Mouse (Mus musculus) intestine, embryonic 15.5 days (tissue): Measurements from ENCODE around the gene Mef2c. TPM values are rescaled to one million over a fixed set of nuclear protein-coding genes. Genes with fewer than 3 reads are reported as not detected.

ENCODE experiments used
- ATAC-seq: fragments of 200-750 bp; cut with Nextera tagmentation; 2 replicates; pipeline ENCODE4 v1.8.0; 2017; ENCODE audit warnings: moderate TSS enrichment, moderate library complexity
- H3K27ac ChIP-seq: fragments of 300-500 bp; sonication (generic); 2 replicates; pipeline ENCODE4 v1.5.1; 2015; ENCODE audit warnings: mild to moderate bottlenecking, inconsistent platforms
- H3K27me3 ChIP-seq: fragments of 300-500 bp; sonication (generic); replicated peaks from 2 replicates; pipeline ENCODE4 v1.6.1; 2015; ENCODE audit warnings: inconsistent platforms
- H3K36me3 ChIP-seq: fragments of 300-500 bp; sonication (generic); 2 replicates; pipeline ENCODE4 v1.6.1; 2015; ENCODE audit warnings: inconsistent platforms
- H3K4me1 ChIP-seq: fragments of 300-500 bp; sonication (generic); replicated peaks from 2 replicates; pipeline ENCODE4 v1.6.1; 2015; ENCODE audit warnings: inconsistent platforms
- H3K4me2 ChIP-seq: fragments of 300-500 bp; sonication (generic); replicated peaks from 2 replicates; pipeline ENCODE4 v1.6.1; 2015; ENCODE audit warnings: mild to moderate bottlenecking, inconsistent platforms
- H3K4me3 ChIP-seq: fragments of 300-500 bp; sonication (generic); replicated peaks from 2 replicates; pipeline ENCODE4 v1.5.1; 2015; ENCODE audit warnings: inconsistent platforms
- H3K9ac ChIP-seq: fragments of 300-500 bp; sonication (generic); 2 replicates; pipeline ENCODE4 v1.6.1; 2015; ENCODE audit warnings: inconsistent platforms
- H3K9me3 ChIP-seq: fragments of 300-500 bp; sonication (generic); 2 replicates; pipeline ENCODE4 v1.6.1; 2016; ENCODE audit warnings: inconsistent platforms
- WGBS: fragments of 180-500 bp; shearing (Covaris S2); methylation state at CpG from one replicate; pipeline ENCODE4 v1.1.7; 2015; 5-methylcytosine and 5-hydroxymethylcytosine counted together
- polyA plus RNA-seq: library from polyadenylated mRNA; unstranded; fragments of >200 nt; fragmentation: Nextera tagmentation; extraction: Ambion mirVana; gene quantifications from 2 replicates; pipeline ENCODE4 v1.2.1, GENCODE M21; 2015

Mef2c gene
- polyA plus RNA-seq, 1 experiment from 2014 or later, result 39.1 TPM

DNA sequence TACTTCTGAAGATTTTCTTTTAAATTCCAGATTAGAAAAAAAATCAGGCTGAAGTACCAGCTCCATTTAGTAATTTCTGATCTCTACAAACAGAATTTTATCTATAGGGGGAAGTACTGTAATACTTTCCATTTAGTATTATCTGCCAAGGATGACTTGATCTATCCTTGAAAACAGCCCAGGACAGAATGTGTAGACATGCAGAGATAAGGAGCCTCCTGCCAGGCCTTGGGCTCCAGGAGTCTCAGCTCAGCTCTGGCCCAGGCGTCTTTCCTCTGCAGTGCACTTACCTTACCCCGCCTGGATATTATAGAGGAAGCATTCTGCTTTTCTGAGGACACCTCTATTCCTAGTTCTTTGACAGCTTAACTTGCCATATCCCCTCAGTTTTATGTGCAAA is 59.4 kb downstream of the Mef2c start:
- WGBS, result 82% methylated on average over 2 of the region's 2 CpGs
- Histone ChIP-seq H3K36me3 (no peaks in the 10 kb centered on the region), H3K27me3 (no peaks in the 10 kb centered on the region), H3K4me3 (no peak overlapping the region), H3K9me3 (no peaks in the 10 kb centered on the region), H3K9ac (no peak overlapping the region), H3K4me1 (no peaks in the 10 kb centered on the region), H3K4me2 (no peak overlapping the region), H3K27ac (no peak overlapping the region)
- no peak for ATAC-seq

DNA sequence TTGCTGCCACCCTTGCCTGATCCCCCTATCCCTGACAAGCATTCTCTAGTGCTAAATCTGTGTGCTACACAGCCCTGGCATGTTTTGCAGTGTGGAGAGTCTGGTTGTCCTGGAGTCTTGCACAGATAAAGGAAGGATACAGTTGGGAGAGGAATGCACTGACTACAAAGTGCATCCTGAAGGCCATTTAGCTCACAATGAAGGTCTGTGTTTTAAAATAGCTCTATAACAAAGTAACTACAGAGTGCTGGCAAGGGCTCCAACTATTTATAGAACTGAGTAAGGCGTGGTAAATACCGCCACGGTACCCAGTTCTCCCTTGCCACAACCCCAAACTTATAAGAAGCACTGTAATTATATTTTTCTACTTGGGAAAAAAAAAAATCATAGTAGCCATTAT is 61.9 kb downstream of the Mef2c start:
- Histone ChIP-seq H3K36me3 (no peaks in the 10 kb centered on the region), H3K9me3 (no peaks in the 10 kb centered on the region), H3K9ac (no peak overlapping the region), H3K4me2 (no peak overlapping the region), H3K4me3 (no peak overlapping the region), H3K4me1 (no peaks in the 10 kb centered on the region), H3K27ac (no peak overlapping the region), H3K27me3 (no peaks in the 10 kb centered on the region)
- peak; percentile 55; the same call in 1 of the 2 replicates for ATAC-seq
- 53% methylated on average over 3 of the region's 3 CpGs for WGBS

GRCm38 (mm10) chr13:83566180-83566579 is 62.3 kb downstream of the Mef2c start:
- Histone ChIP-seq H3K4me3 (no peak overlapping the region), H3K9ac (no peak overlapping the region), H3K36me3 (no peaks in the 10 kb centered on the region), H3K27ac (no peak overlapping the region), H3K27me3 (no peaks in the 10 kb centered on the region), H3K9me3 (no peaks in the 10 kb centered on the region), H3K4me2 (no peak overlapping the region), H3K4me1 (no peaks in the 10 kb centered on the region)
- no peak for ATAC-seq
- 40% methylated on average over 4 of the region's 4 CpGs for WGBS

DNA sequence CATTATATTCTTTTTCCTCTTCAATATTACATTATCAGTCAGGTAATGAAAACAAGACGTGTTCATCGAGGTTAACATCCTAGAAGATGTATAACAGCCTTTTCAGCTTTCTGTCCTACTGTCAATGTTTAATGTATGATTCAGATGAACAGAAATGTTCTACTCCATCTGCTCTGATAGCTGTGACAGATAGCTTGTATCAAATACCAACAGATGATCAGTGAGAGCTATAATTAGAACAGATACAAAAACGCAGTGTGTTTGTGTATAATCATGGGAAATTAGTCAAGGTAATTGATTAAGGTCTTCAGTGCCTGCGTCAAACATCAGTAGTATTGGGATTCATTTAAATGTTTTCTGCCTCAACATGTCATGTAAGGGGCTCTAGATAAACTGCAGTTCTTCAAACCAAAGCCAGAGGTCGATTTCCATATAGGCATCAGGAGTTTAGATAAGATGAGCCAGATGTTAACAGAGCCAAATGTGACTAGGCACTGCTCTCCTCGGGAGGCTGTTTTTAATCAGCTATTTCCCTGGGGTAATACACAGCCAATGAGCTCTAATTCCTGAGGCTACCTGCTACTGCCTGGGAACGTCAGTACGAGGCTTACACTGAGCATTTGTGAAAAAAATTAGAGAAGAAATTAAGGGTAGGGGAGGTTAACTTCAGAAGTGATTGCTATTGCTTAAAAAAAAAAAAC is 63.1 kb downstream of the Mef2c start:
- H3K27ac ChIP-seq, result no peak overlapping the region
- WGBS, result 52% methylated on average over 8 of the region's 8 CpGs
- H3K27me3 ChIP-seq, result no peaks in the 10 kb centered on the region
- H3K36me3 ChIP-seq, result no peaks in the 10 kb centered on the region
- H3K4me1 ChIP-seq, result no peaks in the 10 kb centered on the region
- H3K9me3 ChIP-seq, result no peaks in the 10 kb centered on the region
- H3K4me2 ChIP-seq, result no peak overlapping the region
- H3K9ac ChIP-seq, result no peak overlapping the region
- ATAC-seq, result no peak
- H3K4me3 ChIP-seq, result no peak overlapping the region

GRCm38 (mm10) chr13:83567681-83568080 is 63.8 kb downstream of the Mef2c start:
- Histone ChIP-seq H3K27ac (no peak overlapping the region), H3K36me3 (no peaks in the 10 kb centered on the region), H3K4me2 (no peak overlapping the region), H3K4me1 (no peaks in the 10 kb centered on the region), H3K9me3 (no peaks in the 10 kb centered on the region), H3K27me3 (no peaks in the 10 kb centered on the region), H3K9ac (no peak overlapping the region), H3K4me3 (no peak overlapping the region)
- no peak for ATAC-seq
- WGBS, result 78% methylated on average over 3 of the region's 3 CpGs

GRCm38 (mm10) chr13:83568759-83569256 is 65.0 kb downstream of the Mef2c start:
- no peak for ATAC-seq
- H3K4me2 ChIP-seq, result no peak overlapping the region
- H3K4me3 ChIP-seq, result no peak overlapping the region
- H3K27ac ChIP-seq, result no peak overlapping the region
- H3K36me3 ChIP-seq, result no peaks in the 10 kb centered on the region
- H3K4me1 ChIP-seq, result no peaks in the 10 kb centered on the region
- WGBS, result 68% methylated on average over 11 of the region's 11 CpGs
- no peaks in the 10 kb centered on the region for H3K9me3 ChIP-seq
- no peaks in the 10 kb centered on the region for H3K27me3 ChIP-seq
- H3K9ac ChIP-seq, result no peak overlapping the region

DNA sequence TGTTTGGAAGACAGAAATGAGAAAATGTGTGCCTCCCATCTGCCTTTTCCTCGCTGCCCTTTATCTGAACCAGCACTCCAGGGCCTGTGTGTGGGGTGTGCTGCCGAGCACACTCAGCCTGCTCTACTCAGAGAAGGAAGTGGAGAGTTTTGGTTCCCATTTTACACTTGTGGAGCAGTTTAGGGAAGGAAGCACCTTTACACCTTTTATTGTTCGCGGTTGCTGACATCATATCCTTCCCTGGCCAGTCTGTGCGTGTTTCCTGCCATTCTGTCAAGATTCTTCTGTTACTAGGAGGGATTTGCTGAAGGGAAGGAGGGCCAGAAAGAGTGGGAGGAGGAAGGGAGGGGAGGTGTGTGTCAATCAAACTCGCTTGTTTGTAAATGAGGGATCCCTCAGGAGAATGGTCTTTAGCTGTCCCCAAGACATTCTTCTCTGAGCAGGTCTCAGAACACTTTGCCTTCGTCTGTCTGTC is 68.2 kb downstream of the Mef2c start:
- Histone ChIP-seq H3K9ac (no peak overlapping the region), H3K27me3 (no peaks in the 10 kb centered on the region), H3K36me3 (no peaks in the 10 kb centered on the region), H3K9me3 (no peaks in the 10 kb centered on the region), H3K27ac (no peak overlapping the region), H3K4me3 (no peak overlapping the region), H3K4me1 (no peaks in the 10 kb centered on the region), H3K4me2 (no peak overlapping the region)
- peak; percentile 66 for ATAC-seq
- 35% methylated on average over 7 of the region's 7 CpGs for WGBS

DNA sequence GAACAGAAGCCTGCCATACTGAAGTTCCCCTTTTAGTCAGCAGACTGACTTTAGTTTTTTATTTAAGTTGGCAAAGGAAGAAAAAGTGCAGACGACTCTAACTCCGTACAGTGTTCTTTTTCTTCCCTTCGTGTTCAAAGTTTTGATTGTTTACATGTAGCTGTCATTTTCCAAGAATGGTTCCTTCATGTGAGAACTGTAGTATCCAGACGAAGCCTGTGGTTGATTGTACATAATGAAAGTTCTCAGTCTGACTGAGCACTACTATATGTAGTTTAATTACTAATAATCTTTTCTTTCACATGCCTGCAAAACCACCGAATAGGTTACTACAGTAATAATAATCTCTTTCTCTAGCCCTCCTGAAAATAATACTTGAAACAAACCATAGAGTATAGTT is 68.6 kb downstream of the Mef2c start:
- Histone ChIP-seq H3K9me3 (no peaks in the 10 kb centered on the region), H3K27ac (no peak overlapping the region), H3K4me2 (no peak overlapping the region), H3K36me3 (no peaks in the 10 kb centered on the region), H3K4me3 (no peak overlapping the region), H3K4me1 (no peaks in the 10 kb centered on the region), H3K27me3 (no peaks in the 10 kb centered on the region), H3K9ac (no peak overlapping the region)
- no peak for ATAC-seq
- WGBS, result 35% methylated on average over 5 of the region's 5 CpGs

- 73% methylated on average over 4 of the region's 4 CpGs for WGBS
- no peak overlapping the region for H3K27ac ChIP-seq
- H3K36me3 ChIP-seq, result no peaks in the 10 kb centered on the region
- no peaks in the 10 kb centered on the region for H3K27me3 ChIP-seq
- no peaks in the 10 kb centered on the region for H3K9me3 ChIP-seq
- H3K9ac ChIP-seq, result no peak overlapping the region
- ATAC-seq, result no peak
- no peaks in the 10 kb centered on the region for H3K4me1 ChIP-seq
- H3K4me3 ChIP-seq, result no peak overlapping the region
- H3K4me2 ChIP-seq, result no peak overlapping the region
Observed at GRCm38 (mm10) chr13:83573327-83573726, 69.5 kb downstream of the Mef2c start.

DNA sequence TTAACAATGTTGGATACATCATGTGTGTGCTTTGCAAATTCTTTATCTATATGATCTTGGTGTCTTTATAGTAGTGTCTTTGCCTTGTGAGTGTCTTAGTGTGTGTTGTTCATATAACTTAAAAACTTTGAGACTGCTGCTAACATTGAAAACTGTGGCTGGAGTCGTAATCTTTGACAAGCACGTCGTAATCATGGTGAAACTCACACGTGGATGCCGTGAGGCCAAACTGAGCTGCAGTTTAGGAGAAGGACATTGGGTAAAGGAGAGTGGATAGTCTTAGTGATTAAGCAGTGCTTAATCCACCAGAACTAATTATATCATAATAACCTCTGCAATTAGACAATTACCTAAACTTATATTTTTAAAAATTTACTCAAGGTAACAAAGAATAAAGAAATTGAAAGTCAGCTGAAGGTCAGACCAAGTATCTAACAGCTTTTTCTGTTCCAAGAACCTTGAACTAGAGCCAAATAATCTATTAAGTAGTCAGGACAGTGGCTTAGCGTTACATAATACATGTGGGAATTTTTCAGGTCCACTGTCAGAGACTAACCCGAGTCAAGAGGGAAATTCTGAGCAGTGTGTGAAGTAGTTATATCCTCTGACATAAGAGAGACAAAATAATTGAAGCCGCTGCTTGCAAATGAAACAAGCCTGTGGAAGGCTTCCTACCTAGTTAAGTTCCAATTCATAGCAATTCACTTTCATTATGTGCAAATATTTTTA is 70.2 kb downstream of the Mef2c start:
- H3K4me1 ChIP-seq, result no peaks in the 10 kb centered on the region
- no peaks in the 10 kb centered on the region for H3K9me3 ChIP-seq
- WGBS, result 55% methylated on average over 8 of the region's 8 CpGs
- no peak overlapping the region for H3K4me2 ChIP-seq
- no peak overlapping the region for H3K27ac ChIP-seq
- no peak for ATAC-seq
- no peak overlapping the region for H3K9ac ChIP-seq
- H3K27me3 ChIP-seq, result no peaks in the 10 kb centered on the region
- no peaks in the 10 kb centered on the region for H3K36me3 ChIP-seq
- H3K4me3 ChIP-seq, result no peak overlapping the region

DNA sequence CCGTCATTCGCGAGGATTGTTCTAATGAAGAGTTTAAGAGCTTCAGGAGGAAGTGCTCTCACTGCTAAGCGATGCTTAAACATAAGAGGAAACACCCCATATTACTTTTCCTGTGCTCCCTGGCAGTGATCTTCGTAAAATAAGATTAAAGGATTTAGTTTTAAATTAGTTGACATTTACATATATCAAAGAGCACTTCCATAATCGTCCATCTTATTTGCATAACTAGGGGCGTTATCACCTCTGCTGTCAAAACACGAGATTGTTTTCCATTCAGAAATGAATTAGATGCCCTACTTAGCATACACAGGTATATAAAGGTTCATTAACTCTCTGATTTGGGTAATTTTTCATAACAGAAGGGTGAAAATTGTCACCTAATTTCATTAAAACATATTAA is 71.0 kb downstream of the Mef2c start:
- Histone ChIP-seq H3K36me3 (no peaks in the 10 kb centered on the region), H3K4me1 (no peaks in the 10 kb centered on the region), H3K9me3 (no peaks in the 10 kb centered on the region), H3K4me3 (no peak overlapping the region), H3K9ac (no peak overlapping the region), H3K4me2 (no peak overlapping the region), H3K27me3 (no peaks in the 10 kb centered on the region), H3K27ac (no peak overlapping the region)
- ATAC-seq, result no peak
- 74% methylated on average over 8 of the region's 8 CpGs for whole genome bisulfite sequencing

GRCm38 (mm10) chr13:83579410-83579809 is 75.6 kb downstream of the Mef2c start:
- Histone ChIP-seq H3K4me3 (no peak overlapping the region), H3K9ac (no peak overlapping the region), H3K4me2 (no peak overlapping the region), H3K4me1 (no peaks in the 10 kb centered on the region), H3K9me3 (no peaks in the 10 kb centered on the region), H3K27me3 (no peaks in the 10 kb centered on the region), H3K27ac (no peak overlapping the region), H3K36me3 (no peaks in the 10 kb centered on the region)
- WGBS, result 85% methylated on average over 3 of the region's 3 CpGs
- no peak for ATAC-seq

GRCm38 (mm10) chr13:83580856-83581255 is 77.0 kb downstream of the Mef2c start:
- Histone ChIP-seq H3K27ac (no peak overlapping the region), H3K4me3 (no peak overlapping the region), H3K36me3 (no peaks in the 10 kb centered on the region), H3K4me1 (no peaks in the 10 kb centered on the region), H3K4me2 (no peak overlapping the region), H3K9me3 (no peaks in the 10 kb centered on the region), H3K9ac (no peak overlapping the region), H3K27me3 (no peaks in the 10 kb centered on the region)
- ATAC-seq, result no peak
- 85% methylated on average over 5 of the region's 5 CpGs for WGBS
